Mouse (Mus musculus): ENCODE measurements around the gene Ino80e.

DNA sequence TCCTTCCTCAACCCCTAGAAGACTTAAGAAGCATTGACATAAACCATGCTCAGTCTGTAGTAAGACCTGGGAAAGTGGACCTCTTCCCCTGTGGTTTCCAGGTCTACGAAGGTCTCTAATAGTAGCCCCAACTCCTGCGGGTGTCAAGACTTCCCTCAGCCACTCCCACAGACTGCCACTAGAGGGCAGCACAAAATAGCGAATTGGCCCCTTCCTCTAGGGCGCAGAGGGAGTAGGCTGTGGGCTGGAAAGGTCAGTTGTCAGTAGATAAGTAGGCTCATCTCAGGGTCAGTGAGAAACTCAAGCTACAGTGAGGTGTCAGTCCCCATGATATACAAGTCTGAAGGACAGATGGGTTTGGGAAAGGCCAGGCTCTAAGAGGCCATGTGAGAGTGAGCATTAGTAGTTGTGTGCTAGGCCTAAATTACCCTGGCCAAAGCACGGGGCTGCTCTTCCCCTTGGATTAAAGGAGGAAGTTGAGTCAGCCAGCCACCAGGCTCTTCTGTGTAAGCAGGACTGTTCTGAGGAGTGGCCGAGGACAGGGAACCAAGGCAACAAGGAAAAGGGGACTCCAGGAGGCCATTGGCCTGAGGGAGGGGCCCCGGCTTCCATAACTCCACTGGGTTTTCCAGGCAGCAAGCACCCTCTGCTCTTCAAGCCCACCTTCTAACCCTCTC, 40.2 kb downstream of the Ino80e start:
- peak; percentile 85 for TF ChIP-seq CTCF (IDR thresholded peaks at IDR 0.05; ENCODE audit: low read depth, low read length)
- no peak for TF ChIP-seq GATA1 (IDR thresholded peaks at IDR 0.05; ENCODE audit: borderline replicate concordance, low read length)

Data from G1E (cell line).